Mouse (Mus musculus): ENCODE data around the gene Matk.
A peak's percentile ranks its signal among the peaks of the same experiment; 100 is the strongest.

GRCm38 (mm10) chr10:81240876-81241275 lies 11.9 kb upstream of the Matk start:
- TF ChIP-seq CTCF (IDR thresholded peaks at IDR 0.05; ENCODE audit: low read depth) (peak; percentile 74), EP300 (IDR thresholded peaks at IDR 0.05; ENCODE audit: low read depth) (no peak)
